22 mouse cellular contexts compared by ENCODE assay signal in the genomic region with DNA sequence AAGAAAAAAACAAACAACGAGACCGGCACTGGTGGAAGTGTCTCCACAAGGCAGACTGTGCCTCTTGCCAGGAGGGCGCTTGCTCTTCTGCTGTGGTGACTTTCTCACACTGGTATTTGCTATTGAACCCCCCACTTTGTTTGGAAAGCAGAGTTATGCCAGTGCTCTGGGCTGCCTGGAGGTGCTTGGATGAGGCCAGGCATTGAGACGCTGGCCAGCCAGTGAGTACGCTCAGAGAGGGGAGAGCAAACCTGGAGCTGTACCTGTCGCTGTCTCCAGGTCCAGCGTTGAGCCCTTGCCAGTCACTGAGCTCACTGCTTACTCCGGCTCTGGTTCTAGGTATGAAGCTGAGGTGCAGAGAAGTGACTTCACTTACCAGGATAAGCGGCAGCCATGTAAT.
DNase-seq lines count a peak whose midpoint lies in the region; ATAC-seq and TF ChIP-seq lines count a peak whose summit lies in the region.
"Had no signal": no experiment of that assay in that cellular context is flagged by ENCODE, and none has a peak within 500 bp of the region (broad histone marks: within the 10 kb centered on the region; RNA-seq: fewer than 3 reads in every experiment).

No protein-coding gene starts in this region.

- ATAC-seq in lung, embryonic 15.5 days (ENCODE audit: borderline replicate concordance, extremely low read depth, low FRiP score, low TSS enrichment) = no peak
- no peak for ATAC-seq in limb, embryonic 13.5 days (ENCODE audit: low FRiP score, low read depth)
- no peak for ATAC-seq in stomach, embryonic 16.5 days (ENCODE audit: insufficient read depth, low FRiP score)
- ATAC-seq: activated CD4-positive, CD25-positive, alpha-beta regulatory T cell, adult 4 months; forebrain, embryonic 13.5 days had no signal

- no peak overlapping the region for H3K4me3 ChIP-seq in gastrocnemius, adult 2 months
- H3K4me3 ChIP-seq in lung, embryonic 15.5 days = no peak overlapping the region
- no peak overlapping the region for H3K4me3 ChIP-seq in lung, adult 2 months (replicated peaks; ENCODE audit: extremely low read depth, low read depth, low read length)
- no peak overlapping the region for H3K4me3 ChIP-seq in limb, embryonic 13.5 days
- no peak overlapping the region for H3K4me3 ChIP-seq in stomach, embryonic 16.5 days (replicated peaks; ENCODE audit: low read length)
- H3K4me3 ChIP-seq: erythroblast, embryonic 14.5 days; forebrain, embryonic 13.5 days; left cerebral cortex, adult 2 months; midbrain, embryonic 12.5 days had no signal

- no peak overlapping the region for H3K4me2 ChIP-seq in lung, embryonic 15.5 days
- 0 out of 2 replicates have a peak overlapping the region, but pooled peaks have one; percentile 7 for H3K4me2 ChIP-seq in limb, embryonic 13.5 days (replicated peaks)
- no peak overlapping the region for H3K4me2 ChIP-seq in stomach, embryonic 16.5 days (ENCODE audit: low read depth, low read length)
- H3K4me2 ChIP-seq: forebrain, embryonic 13.5 days; hindbrain, embryonic 14.5 days; midbrain, embryonic 12.5 days had no signal

- no peaks in the 10 kb centered on the region for H3K27me3 ChIP-seq in lung, embryonic 15.5 days
- no peaks in the 10 kb centered on the region for H3K27me3 ChIP-seq in limb, embryonic 13.5 days
- H3K27me3 ChIP-seq in stomach, embryonic 16.5 days (ENCODE audit: control insufficient read depth, insufficient read depth, low read length) = no peaks in the 10 kb centered on the region
- H3K27me3 ChIP-seq: forebrain, embryonic 13.5 days; midbrain, embryonic 12.5 days had no signal

- peaks cover 72% of the 10 kb centered on the region for H3K4me1 ChIP-seq in lung, embryonic 15.5 days
- H3K4me1 ChIP-seq in lung, adult 2 months (ENCODE audit: control insufficient read depth, insufficient read depth, low read length) = peaks cover 43% of the 10 kb centered on the region
- H3K4me1 ChIP-seq in limb, embryonic 13.5 days = peaks cover 97% of the 10 kb centered on the region
- peaks cover 74% of the 10 kb centered on the region for H3K4me1 ChIP-seq in stomach, embryonic 16.5 days (ENCODE audit: control insufficient read depth, insufficient read depth, low read length)

- TF ChIP-seq CTCF in gastrocnemius, adult 2 months (IDR thresholded peaks at IDR 0.05) = no peak
- no peak for TF ChIP-seq CTCF in lung, adult 2 months (IDR thresholded peaks at IDR 0.05; ENCODE audit: insufficient read depth, low read length)

- no peaks in the 10 kb centered on the region for H3K9me3 ChIP-seq in lung, embryonic 15.5 days
- H3K9me3 ChIP-seq in limb, embryonic 13.5 days = no peaks in the 10 kb centered on the region
- no peaks in the 10 kb centered on the region for H3K9me3 ChIP-seq in stomach, embryonic 16.5 days (replicated peaks; ENCODE audit: control insufficient read depth, low read length)
- H3K9me3 ChIP-seq: forebrain, embryonic 13.5 days; midbrain, embryonic 12.5 days had no signal

- intact Hi-C loops in gastrocnemius, adult 2 months (cut with DNase I) = no loop called here
- intact Hi-C loops in gastrocnemius, postnatal 36 days (cut with DNase I) = no loop called here

- TF ChIP-seq POLR2A in lung, adult 2 months (IDR thresholded peaks at IDR 0.05; ENCODE audit: borderline replicate concordance, extremely low read depth, low read depth, low read length) = no peak

- WGBS in lung, embryonic 15.5 days = 67% methylated on average over 9 of the region's 9 CpGs
- WGBS in lung, adult 2 months = 68% methylated on average over 9 of the region's 9 CpGs
- 67% methylated on average over 9 of the region's 9 CpGs for WGBS in limb, embryonic 13.5 days
- WGBS in stomach, embryonic 16.5 days = 79% methylated on average over 9 of the region's 9 CpGs

- H3K36me3 ChIP-seq in lung, embryonic 15.5 days = no peaks in the 10 kb centered on the region
- peaks cover 8% of the 10 kb centered on the region for H3K36me3 ChIP-seq in limb, embryonic 13.5 days
- no peaks in the 10 kb centered on the region for H3K36me3 ChIP-seq in stomach, embryonic 16.5 days (ENCODE audit: control insufficient read depth, insufficient read depth, low read length)

- H3K27ac ChIP-seq in gastrocnemius, adult 2 months = peak overlapping the region; percentile 79
- H3K27ac ChIP-seq in lung, embryonic 15.5 days = peak overlapping the region; percentile 60
- H3K27ac ChIP-seq in limb, embryonic 13.5 days = peak overlapping the region; percentile 74
- peak overlapping the region; percentile 66; the same call in 1 of the 2 replicates for H3K27ac ChIP-seq in stomach, embryonic 16.5 days (ENCODE audit: low read length)
- H3K27ac ChIP-seq: forebrain, embryonic 13.5 days; hindbrain, embryonic 14.5 days; left cerebral cortex, adult 2 months; liver, embryonic 14.5 days; midbrain, embryonic 12.5 days had no signal

- H3K9ac ChIP-seq in lung, embryonic 15.5 days = no peak overlapping the region
- H3K9ac ChIP-seq in limb, embryonic 13.5 days = no peak overlapping the region
- peak overlapping the region; percentile 3; the same call in 1 of the 2 replicates for H3K9ac ChIP-seq in stomach, embryonic 16.5 days (ENCODE audit: low read length)
- H3K9ac ChIP-seq: forebrain, embryonic 13.5 days; hindbrain, embryonic 14.5 days; liver, embryonic 14.5 days; midbrain, embryonic 12.5 days had no signal

- DNase-seq in gastrocnemius, adult 2 months = peak; percentile 53
- DNase-seq in gastrocnemius, postnatal 36 days = no peak
- no peak for DNase-seq in lung, adult 2 months
- DNase-seq in embryo, embryonic 10 days (ENCODE audit: low spot score) = no peak
- no peak for DNase-seq in ovary, postnatal 10 days (ENCODE audit: low spot score)
- DNase-seq: adrenal gland, postnatal 10 days; cerebellum, postnatal 10 days; gastrocnemius, postnatal 14 days; heart, postnatal 10 days; kidney, postnatal 25 days; right cerebral cortex, adult 18-20 months; thymus, adult 2 months had no signal
